Mouse (Mus musculus) splenic B cell, adult 2 months (primary cell): ENCODE measurements around the gene Ano1.
A peak's percentile ranks its signal among the peaks of the same experiment; 100 is the strongest.

Source experiments
- DNase-seq: peaks from one replicate; pipeline ENCODE4 v3.0.0-alpha.2; 2011; ENCODE audit warnings: low read depth, low spot score
- H3K27me3 ChIP-seq: 2 replicates; pipeline ENCODE4 v1.6.1; 2012; ENCODE audit warnings: mild to moderate bottlenecking, low read length, moderate library complexity, mixed read lengths; ENCODE audit not compliant: control insufficient read depth, poor library complexity, insufficient read depth, severe bottlenecking
- H3K36me3 ChIP-seq: 2 replicates; pipeline ENCODE4 v1.6.1; 2012; ENCODE audit warnings: mild to moderate bottlenecking, low read length, moderate library complexity, mixed read lengths; ENCODE audit not compliant: control insufficient read depth, poor library complexity, insufficient read depth, severe bottlenecking

The Ano1 gene

DNA sequence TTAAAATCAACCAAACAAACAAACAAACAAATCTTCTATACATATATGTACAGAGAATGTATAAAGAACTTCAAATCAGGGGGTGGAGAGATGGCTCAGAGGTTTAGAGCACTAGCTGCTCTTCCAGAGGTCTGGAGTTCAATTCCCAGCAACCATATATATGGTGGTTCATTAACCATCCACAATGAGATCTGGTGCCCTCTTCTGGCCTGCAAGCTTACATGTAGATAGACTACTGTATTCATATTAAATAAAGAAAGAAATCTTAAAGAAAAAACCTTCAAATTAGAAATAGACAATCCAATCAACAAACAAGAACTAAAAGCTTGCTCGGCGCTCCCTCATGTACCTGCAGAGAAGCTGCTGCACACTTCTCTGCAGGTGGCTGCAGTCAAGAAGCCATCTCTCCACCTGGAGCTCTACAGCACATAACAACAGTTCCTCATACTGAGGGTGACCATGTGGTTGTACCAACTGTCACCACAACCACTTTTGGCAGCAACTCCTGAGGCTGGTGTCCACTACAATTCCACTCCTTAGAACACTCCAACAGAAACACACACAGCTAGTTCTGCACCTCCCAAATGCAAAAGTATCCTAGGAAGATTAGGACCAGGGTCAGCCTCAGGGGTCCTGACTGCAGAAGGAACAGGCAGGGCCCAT, 201.7 kb downstream of the Ano1 start:
- H3K27me3 ChIP-seq = no peaks in the 10 kb centered on the region
- H3K36me3 ChIP-seq = peaks cover 2% of the 10 kb centered on the region; the same call in 1 of the 2 replicates
- DNase-seq = peak; percentile 27

DNA sequence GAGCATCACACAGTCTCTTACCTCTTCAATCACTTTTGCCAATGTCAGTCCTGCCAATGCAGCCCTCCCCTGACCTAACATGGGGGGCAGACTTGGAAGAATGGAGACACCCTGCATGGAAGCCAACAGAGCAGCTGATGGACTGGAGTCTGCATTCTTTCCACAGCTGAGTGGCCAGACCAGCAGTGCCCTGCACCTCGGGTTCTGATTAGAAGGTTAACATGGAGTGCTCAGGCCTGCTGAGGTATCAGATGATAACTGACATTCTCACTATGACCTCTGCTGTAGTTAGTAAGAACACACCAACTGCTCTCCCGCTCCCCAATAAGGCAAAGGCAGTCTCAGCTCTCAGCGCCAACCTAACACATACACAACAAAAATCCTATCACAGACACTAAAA, 206.5 kb downstream of the Ano1 start:
- DNase-seq = no peak
- Histone ChIP-seq H3K27me3 (no peaks in the 10 kb centered on the region), H3K36me3 (peaks cover 2% of the 10 kb centered on the region; the same call in 1 of the 2 replicates)

DNA sequence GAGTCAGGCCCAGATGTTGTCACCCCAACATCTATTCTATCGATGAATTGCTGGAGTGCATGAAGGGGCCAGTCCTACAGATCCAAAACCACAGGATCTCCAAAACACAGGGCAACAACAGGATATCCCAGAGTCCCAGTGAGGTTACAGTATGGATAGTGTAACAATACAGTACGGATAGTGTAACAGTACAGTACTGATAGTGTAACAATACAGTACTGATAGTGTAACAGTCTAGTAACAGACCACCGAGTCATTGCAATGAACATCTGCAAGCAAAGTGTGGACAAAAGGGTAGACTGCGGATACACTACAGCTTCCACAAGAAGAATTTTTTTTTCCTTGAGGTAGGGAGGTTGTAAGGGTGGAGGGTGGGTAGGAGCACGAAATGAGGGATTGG, 210.4 kb downstream of the Ano1 start:
- H3K36me3 ChIP-seq = peaks cover 2% of the 10 kb centered on the region; the same call in 1 of the 2 replicates
- no peak for DNase-seq
- H3K27me3 ChIP-seq = no peaks in the 10 kb centered on the region

DNA sequence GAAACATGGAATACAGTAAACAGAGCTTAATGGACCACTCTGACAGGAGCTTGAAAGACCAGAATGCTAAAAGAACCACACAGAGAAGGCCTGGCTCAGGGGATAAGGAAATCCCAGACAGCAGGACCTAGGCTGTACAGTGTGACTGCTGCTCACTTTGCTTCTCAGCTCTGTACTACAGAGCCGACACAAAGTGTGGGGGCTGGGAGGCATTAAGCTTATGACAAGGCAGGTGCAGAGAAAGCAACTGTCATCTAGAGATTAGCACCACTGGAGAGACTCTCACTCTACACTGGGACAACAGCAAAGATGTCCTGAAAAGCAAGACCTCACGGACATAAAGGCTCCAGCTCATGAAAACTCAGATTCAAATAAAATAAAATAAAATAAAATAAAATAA, 212.6 kb downstream of the Ano1 start:
- no peak for DNase-seq
- Histone ChIP-seq H3K27me3 (no peaks in the 10 kb centered on the region), H3K36me3 (peaks cover 1% of the 10 kb centered on the region; the same call in 1 of the 2 replicates)
